Mouse (Mus musculus): ENCODE measurements around the gene Gramd4. TPM values are rescaled to one million over a fixed set of nuclear protein-coding genes. Genes with fewer than 3 reads are reported as not detected.
A peak's percentile ranks its signal among the peaks of the same experiment; 100 is the strongest.

Gramd4 gene
- total and polyA plus RNA-seq, 3 experiments: 0.17 to 0.66 (median 0.56) TPM

DNA sequence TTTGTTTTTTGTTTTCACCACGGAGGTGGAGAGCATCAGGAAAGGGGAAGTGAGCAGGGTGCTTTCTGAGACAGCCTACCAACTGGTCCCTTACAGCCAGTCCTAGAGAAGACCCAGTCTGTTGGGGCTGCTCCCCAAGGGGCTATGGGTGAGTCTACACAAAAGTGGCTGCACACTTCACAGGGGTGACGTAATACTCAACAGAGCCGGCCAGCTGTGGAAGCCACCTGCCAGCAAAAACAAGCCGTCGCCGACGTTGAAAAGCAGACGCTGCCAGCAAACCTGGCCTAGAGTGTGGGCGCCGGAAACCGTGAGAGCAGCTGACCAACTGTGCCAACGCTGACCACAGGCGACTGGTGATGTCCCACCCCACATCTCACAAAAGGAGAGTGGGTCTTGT, 125.2 kb downstream of the Gramd4 start:
- H3K27ac ChIP-seq (ENCODE audit: insufficient read depth, low read depth): peak overlapping the region; percentile 89
- no peaks in the 10 kb centered on the region for H3K9me3 ChIP-seq (replicated peaks; ENCODE audit: low read length)
- H3K4me3 ChIP-seq (replicated peaks in 1 of 3; ENCODE audit: low read depth in 2 of 3, low read length in 2 of 3, poor library complexity in 1 of 3): peak overlapping the region in 2 of 3 experiments; percentile 11 to 41
- H3K4me2 ChIP-seq (ENCODE audit: insufficient read depth, low read depth, poor library complexity, severe bottlenecking): peak overlapping the region; percentile 65
- peaks cover 20 to 60% of the 10 kb centered on the region in 2 experiments for H3K4me1 ChIP-seq (ENCODE audit: control insufficient read depth in 1 of 2, insufficient read depth in 2 of 2)
- H3K9ac ChIP-seq (ENCODE audit: insufficient read depth, low read depth): peak overlapping the region; percentile 64
- H3K79me2 ChIP-seq (replicated peaks; ENCODE audit: control insufficient read depth, extremely low read depth, insufficient read depth, poor library complexity, severe bottlenecking): no peaks in the 10 kb centered on the region; the same call in 1 of the 2 replicates
- dilution Hi-C loops (cut with MboI; ENCODE audit: extremely low pct_ligation_motif_present, extremely low pct_unique_long_range_greater_than_20kb, low sequenced_read_pairs): no loop called here
- no peaks in the 10 kb centered on the region for H3K36me3 ChIP-seq (replicated peaks in 1 of 2; ENCODE audit: control insufficient read depth in 1 of 2, insufficient read depth in 1 of 2, low read length in 1 of 2)
- H3K27me3 ChIP-seq (replicated peaks): peaks cover 50% of the 10 kb centered on the region
- no peak for TF ChIP-seq RAD21 (IDR thresholded peaks at IDR 0.05; ENCODE audit: low read depth, low read length)
- TF ChIP-seq ETS1 (conservative IDR thresholded peaks at IDR 0.05; ENCODE audit: low read depth, low read length): peak; percentile 98
- peak; percentile 57; the same call in 1 of the 2 replicates for TF ChIP-seq JUND (conservative IDR thresholded peaks at IDR 0.05; ENCODE audit: low read depth, low read length)
- 0 out of 2 replicates have a peak, but pooled peaks have one; percentile 7 for TF ChIP-seq MAFK (IDR thresholded peaks at IDR 0.05; ENCODE audit: insufficient replicate concordance, low read length)
- TF ChIP-seq JUN (IDR thresholded peaks at IDR 0.05; ENCODE audit: insufficient read depth, low read depth, low read length): peak; percentile 81
- TF ChIP-seq ZC3H11A (IDR thresholded peaks at IDR 0.05; ENCODE audit: low read depth, low read length): no peak
- TF ChIP-seq MXI1 (IDR thresholded peaks at IDR 0.05; ENCODE audit: low read depth, low read length): peak; percentile 49; the same call in 1 of the 2 replicates
- no peak for TF ChIP-seq CHD2 (IDR thresholded peaks at IDR 0.05; ENCODE audit: low read length)
- TF ChIP-seq EP300 (IDR thresholded peaks at IDR 0.05; ENCODE audit: low read length): peak; percentile 87
- no peak for TF ChIP-seq GABPA (IDR thresholded peaks at IDR 0.05; ENCODE audit: insufficient replicate concordance, low read depth, low read length)
- no peak for TF ChIP-seq CTCF (conservative IDR thresholded peaks at IDR 0.05 in 1 of 2, IDR thresholded peaks at IDR 0.05 in 1 of 2; ENCODE audit: low read depth in 2 of 2, low read length in 2 of 2)
- TF ChIP-seq NRF1 (IDR thresholded peaks at IDR 0.05; ENCODE audit: low read depth, low read length): no peak
- TF ChIP-seq ZMIZ1 (IDR thresholded peaks at IDR 0.05; ENCODE audit: low read depth, low read length): no peak
- no peak for TF ChIP-seq E2F4 (IDR thresholded peaks at IDR 0.05; ENCODE audit: insufficient replicate concordance, low read depth, low read length)
- TF ChIP-seq UBTF (IDR thresholded peaks at IDR 0.05; ENCODE audit: low read depth, low read length): no peak
- TF ChIP-seq SIN3A (IDR thresholded peaks at IDR 0.05; ENCODE audit: low read length): peak; percentile 96
- TF ChIP-seq KAT2A (IDR thresholded peaks at IDR 0.05; ENCODE audit: insufficient replicate concordance, low read length): no peak
- TF ChIP-seq USF2 (conservative IDR thresholded peaks at IDR 0.05; ENCODE audit: low read depth, low read length): 0 out of 2 replicates have a peak, but pooled peaks have one; percentile 11
- TF ChIP-seq ELF1 (IDR thresholded peaks at IDR 0.05; ENCODE audit: low read depth, low read length): peak; percentile 45; the same call in 1 of the 2 replicates
- TF ChIP-seq SMC3 (IDR thresholded peaks at IDR 0.05; ENCODE audit: low read depth, low read length): no peak
- no peak for TF ChIP-seq RCOR1 (conservative IDR thresholded peaks at IDR 0.05; ENCODE audit: low read depth, low read length)
- no peak for TF ChIP-seq MYC (IDR thresholded peaks at IDR 0.05; ENCODE audit: low read depth, low read length)
- TF ChIP-seq USF1 (IDR thresholded peaks at IDR 0.05; ENCODE audit: low read depth, low read length): no peak
- TF ChIP-seq MEF2A (IDR thresholded peaks at IDR 0.05; ENCODE audit: borderline replicate concordance, low read depth, low read length): peak; percentile 85
- peak; percentile 99 for TF ChIP-seq TCF12 (IDR thresholded peaks at IDR 0.05; ENCODE audit: low read depth, low read length)
- peak; percentile 91 for TF ChIP-seq IRF4 (IDR thresholded peaks at IDR 0.05; ENCODE audit: low read depth, low read length)
- no peak for TF ChIP-seq CHD1 (IDR thresholded peaks at IDR 0.05; ENCODE audit: low read depth, low read length)
- no peak for TF ChIP-seq PAX5 (IDR thresholded peaks at IDR 0.05; ENCODE audit: low read length)
- no peak for TF ChIP-seq MAX (IDR thresholded peaks at IDR 0.05; ENCODE audit: low read length)
- peak; percentile 41; the same call in 1 of the 2 replicates for TF ChIP-seq ZNF384 (IDR thresholded peaks at IDR 0.05; ENCODE audit: low read depth, low read length)
- no peak for TF ChIP-seq TBP (conservative IDR thresholded peaks at IDR 0.05; ENCODE audit: low read depth, low read length)
- peak; percentile 30; the same call in 1 of the 2 replicates for TF ChIP-seq POLR2A (IDR thresholded peaks at IDR 0.05; ENCODE audit: low read depth, low read length)
- no peak for TF ChIP-seq HCFC1 (IDR thresholded peaks at IDR 0.05; ENCODE audit: low read depth, low read length)
- no peak for TF ChIP-seq POLR2AphosphoS2 (IDR thresholded peaks at IDR 0.05; ENCODE audit: low read depth, low read length)
- no peak for TF ChIP-seq NELFE (IDR thresholded peaks at IDR 0.05; ENCODE audit: low read depth, low read length)
- peak; percentile 95 for TF ChIP-seq BHLHE40 (IDR thresholded peaks at IDR 0.05; ENCODE audit: low read depth, low read length)
- TF ChIP-seq ZKSCAN1 (IDR thresholded peaks at IDR 0.05; ENCODE audit: borderline replicate concordance, low read depth, low read length): no peak
- peak; percentile 67; the same call in 1 of the 2 replicates for TF ChIP-seq MAZ (IDR thresholded peaks at IDR 0.05; ENCODE audit: low read depth, low read length)
- peak; percentile 96 for DNase-seq (ENCODE audit: extremely low read depth)
- in situ Hi-C loops (cut with MboI; ENCODE audit: low pct_ligation_motif_present, low pct_unique_long_range_greater_than_20kb, low sequenced_read_pairs): no loop called here
